Mouse (Mus musculus) left cerebral cortex, postnatal 4 days (tissue): ENCODE measurements around the gene St6galnac1. TPM values are rescaled to one million over a fixed set of nuclear protein-coding genes. Genes with fewer than 3 reads are reported as not detected.
"Not testable (repeated sequence)": the region's sequence is repeated elsewhere in the genome, so short reads cannot be mapped to it uniquely, and the experiment has no call there.

Experiments
- DNase-seq: peaks from one replicate; pipeline ENCODE4 v3.0.0-alpha.2; 2022
- intact Hi-C: fragments of 180-260 bp; cut with DNase I; formaldehyde crosslinking; loops from one replicate; pipeline ENCODE4 v1.15.1; 2025
- total RNA-seq, 2 experiments: library from RNA; stranded (reverse); gene quantifications; 2 replicates each; pipeline ENCODE4 v1.2.3; 2021

St6galnac1 gene
- total RNA-seq, 2 experiments from 2014 or later = not detected

DNA sequence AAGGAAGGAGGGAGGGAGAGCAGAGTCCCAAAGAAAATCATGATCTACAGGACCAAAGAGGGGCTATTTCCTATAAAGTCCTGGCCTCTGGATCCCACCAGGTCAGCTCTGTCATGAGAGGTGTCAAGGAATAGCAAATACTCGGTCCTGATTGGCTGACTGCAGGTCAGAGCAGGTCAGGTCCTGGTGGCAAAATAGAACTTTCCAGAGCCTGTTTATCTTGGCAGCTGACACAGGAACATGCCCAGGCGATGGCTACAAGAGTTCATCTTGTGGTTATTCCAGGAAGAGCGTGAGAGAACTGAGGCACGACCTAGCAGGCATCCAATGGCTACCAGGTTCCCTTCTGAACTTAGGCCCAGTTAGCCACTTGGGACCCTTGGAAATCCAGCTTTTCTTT, 42.8 kb downstream of the St6galnac1 start:
- DNase-seq = no peak
- intact Hi-C loops = no loop called here

- intact Hi-C loops, DNase-seq: not testable (repeated sequence)
Measured at GRCm38 (mm10) chr11:116731060-116731580, 44.2 kb downstream of the St6galnac1 start.

DNA sequence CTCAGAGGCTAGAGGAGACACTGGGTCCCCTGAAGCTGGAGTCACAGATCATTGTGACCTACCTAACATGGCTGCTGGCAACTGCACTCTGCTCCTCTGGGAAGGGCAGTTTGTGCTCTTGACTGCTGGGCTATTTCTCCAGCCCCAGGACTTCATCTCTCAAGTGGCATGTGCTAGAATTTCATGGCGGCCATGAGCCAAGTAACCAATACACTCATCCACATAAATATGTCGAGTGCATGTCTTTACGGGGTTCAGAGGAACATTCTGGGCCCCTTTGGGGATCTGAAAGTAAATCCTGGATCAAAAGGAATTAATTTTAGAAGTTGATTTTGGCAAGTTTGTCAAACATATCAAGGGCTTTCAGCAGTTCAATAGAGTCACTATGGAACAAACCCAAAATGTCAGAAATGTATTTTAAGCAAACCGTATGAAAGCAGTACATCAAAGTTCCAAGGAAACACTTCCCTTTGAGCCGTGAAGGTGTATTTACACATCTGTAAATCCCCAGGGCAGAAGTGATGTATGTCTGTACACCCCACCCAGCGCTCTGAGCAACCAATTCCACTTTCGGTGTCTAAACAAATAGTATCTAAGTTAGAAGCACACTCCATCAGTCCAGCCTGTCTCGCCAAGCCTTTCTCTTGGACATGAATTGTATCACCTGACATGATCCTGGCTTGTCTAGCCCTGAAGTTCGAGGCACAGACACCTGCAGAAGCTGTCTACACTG, 45.9 kb downstream of the St6galnac1 start:
- DNase-seq = no peak
- intact Hi-C loops = no loop called here

GRCm38 (mm10) chr11:116726156-116726555, 49.2 kb downstream of the St6galnac1 start:
- intact Hi-C loops = no loop called here
- DNase-seq = no peak

DNA sequence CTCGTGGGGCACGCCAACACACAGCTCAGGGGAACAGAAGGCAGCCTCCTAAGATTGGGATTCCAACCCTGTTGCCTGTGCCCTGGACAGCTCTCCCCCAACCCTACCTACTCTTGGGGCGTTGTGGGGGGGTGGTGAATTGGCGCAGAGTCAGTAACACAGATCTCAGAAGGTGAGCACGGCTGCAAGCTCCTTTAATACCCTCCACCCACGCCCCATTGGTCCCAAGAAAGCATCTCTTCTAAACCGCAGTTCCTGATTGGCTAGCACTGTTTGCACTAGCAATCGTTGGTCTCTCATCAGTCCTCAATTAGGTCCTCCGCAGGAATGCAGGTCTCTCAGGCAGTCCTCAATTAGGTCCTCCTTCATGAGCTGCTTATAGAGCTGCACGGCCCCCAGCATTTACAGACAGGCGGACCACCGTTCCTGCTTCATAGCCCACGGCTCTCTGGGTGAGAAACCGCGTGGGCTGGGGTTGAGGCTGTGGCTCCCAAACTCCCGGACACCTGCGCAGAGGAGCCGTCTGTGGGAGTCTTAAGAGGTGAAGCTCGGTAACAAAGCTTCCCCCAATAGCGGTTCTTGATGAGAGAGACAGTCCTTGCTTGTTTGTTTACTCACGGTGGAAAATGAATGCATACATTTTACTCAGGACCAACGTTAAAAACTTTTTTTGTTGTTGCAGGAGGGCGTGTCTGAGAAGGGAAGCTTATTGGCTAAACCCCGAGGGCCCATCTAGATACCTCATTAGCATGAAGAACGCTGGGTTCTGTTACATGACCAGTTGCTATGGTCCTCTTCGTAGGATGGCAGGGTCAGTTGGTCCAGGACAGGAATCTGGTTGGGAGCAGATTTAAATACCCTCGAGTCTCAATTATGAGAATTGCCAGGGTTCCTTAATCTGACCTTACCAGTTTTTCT, 50.0 kb downstream of the St6galnac1 start:
- intact Hi-C loops = no loop called here
- no peak for DNase-seq

DNA sequence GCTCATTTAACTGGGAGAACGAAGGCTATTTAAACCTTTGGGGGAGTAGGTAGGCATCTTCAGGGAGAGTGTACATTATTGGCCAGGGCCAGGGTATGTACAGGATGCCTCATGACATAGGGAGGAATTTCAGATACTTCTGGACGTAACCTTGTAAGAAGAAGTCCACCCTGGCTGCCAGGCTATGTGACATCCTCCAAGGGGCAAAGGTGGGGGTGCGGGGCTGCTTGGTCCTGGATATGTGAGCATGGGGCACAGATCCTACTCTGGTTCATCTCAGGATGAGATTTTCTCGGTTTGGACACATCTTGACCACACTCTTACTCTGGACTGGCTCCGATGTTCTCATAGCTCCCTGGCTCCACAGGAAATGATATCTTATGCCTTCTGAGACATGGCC, 52.2 kb downstream of the St6galnac1 start:
- no peak for DNase-seq
- intact Hi-C loops = no loop called here

DNA sequence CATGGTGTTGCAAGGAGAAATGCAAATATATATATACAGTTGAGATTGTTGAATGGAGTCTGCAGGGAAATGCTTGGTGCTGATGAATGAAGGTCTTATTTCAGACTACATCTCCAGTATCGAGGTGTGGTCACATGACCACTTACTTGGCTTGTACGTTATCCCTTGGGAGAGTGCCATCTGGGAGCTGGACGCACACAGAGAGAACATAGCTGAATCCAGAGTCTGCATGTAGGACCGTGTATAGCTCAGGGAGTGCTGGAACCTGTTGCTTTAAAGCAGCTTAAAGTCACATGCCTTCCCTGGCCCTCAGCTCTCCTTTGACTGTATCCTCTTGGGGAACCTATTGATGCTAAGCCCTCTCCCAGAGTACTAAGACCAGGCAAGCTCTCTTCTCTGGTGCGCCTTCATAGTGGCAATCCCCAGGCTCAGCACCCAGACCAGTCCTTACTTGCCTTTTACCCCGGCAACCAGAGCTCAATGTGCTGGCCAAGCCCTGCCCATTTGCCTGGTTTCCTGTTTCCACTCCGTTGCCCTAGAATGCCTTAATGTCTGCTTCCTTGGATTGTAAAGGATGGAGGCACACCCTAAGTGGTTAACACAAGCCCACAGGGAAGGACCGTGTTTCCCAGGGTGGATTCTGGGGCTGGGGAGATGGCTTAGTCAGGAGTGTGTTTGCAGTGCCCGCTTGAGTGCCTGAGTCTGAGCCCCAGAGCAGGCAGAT, 53.6 kb downstream of the St6galnac1 start:
- DNase-seq = no peak
- intact Hi-C loops = no loop called here

DNA sequence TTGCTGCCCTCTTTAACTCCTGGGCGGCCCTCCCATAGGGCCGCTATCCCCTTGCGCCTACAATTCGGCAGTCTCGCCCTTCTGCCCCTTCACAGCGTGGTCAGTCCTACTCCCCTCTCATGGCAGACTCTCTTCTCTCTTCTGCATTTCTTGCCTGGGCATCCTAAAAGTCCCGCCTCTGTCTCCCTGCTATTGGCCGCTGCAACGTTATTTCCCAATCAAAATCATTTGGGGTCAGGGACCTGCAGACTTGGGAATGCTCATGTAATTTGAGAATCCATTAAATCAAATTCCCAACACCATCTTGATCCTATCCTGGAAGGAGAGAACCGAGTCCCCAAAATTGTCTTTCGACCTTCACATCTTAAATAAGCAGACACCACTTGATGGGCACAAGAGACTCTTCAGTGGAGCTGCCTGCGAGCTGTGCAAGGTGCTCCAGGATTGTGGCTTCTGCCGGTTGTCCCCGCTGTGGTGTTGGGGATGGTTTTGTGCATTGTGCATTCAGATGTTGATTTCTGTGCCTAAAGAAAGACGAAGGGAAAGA, 54.9 kb downstream of the St6galnac1 start:
- DNase-seq = no peak
- intact Hi-C loops = no loop called here

Other genes starting within 250 kb of the St6galnac1 start
- gene Sphk1, start 244.6 kb downstream of the St6galnac1 start, total RNA-seq = 1 to 10 TPM; 4.8 to 6.7 TPM
- gene Ube2o, start 194.1 kb downstream of the St6galnac1 start, total RNA-seq = 100 to 1,000 TPM; 115 to 128 TPM
- under 1 TPM; 0.52 to 0.96 TPM for gene Aanat, start 189.1 kb downstream of the St6galnac1 start, total RNA-seq
- 1 to 10 TPM in 1 of 2 experiments, under 1 TPM in 1; 0.90 to 1.5 TPM for gene Rhbdf2, start 148.5 kb downstream of the St6galnac1 start, total RNA-seq
- gene Prcd, start 122.0 kb downstream of the St6galnac1 start, total RNA-seq = 1 to 10 TPM in 1 of 2 experiments, under 1 TPM in 1; 0.98 to 2.2 TPM
- 10 to 100 TPM; 17.1 to 20.6 TPM for gene Cygb, start 121.2 kb downstream of the St6galnac1 start, total RNA-seq
- 10 to 100 TPM; 17.5 to 17.9 TPM for gene Mxra7, start 52.5 kb upstream of the St6galnac1 start, total RNA-seq
- 10 to 100 TPM; 26.8 to 29.4 TPM for gene Mettl23, start 67.8 kb upstream of the St6galnac1 start, total RNA-seq
- gene Jmjd6, start 67.9 kb upstream of the St6galnac1 start, total RNA-seq = 10 to 100 TPM; 35.7 to 39.9 TPM
- gene Mfsd11, start 76.9 kb upstream of the St6galnac1 start, total RNA-seq = 10 to 100 TPM; 55.9 to 58.5 TPM
- gene Srsf2, start 77.6 kb upstream of the St6galnac1 start, total RNA-seq = 100 to 1,000 TPM; 268 to 270 TPM
- 100 to 1,000 TPM; 111 to 114 TPM for gene Mgat5b, start 143.4 kb upstream of the St6galnac1 start, total RNA-seq